Mouse (Mus musculus) midbrain, embryonic 15.5 days (tissue): ENCODE data around the gene Tmem255b. TPM values are rescaled to one million over a fixed set of nuclear protein-coding genes. Genes with fewer than 3 reads are reported as not detected.

Experiments
- ATAC-seq: fragments of 200-750 bp; cut with Nextera tagmentation; replicated peaks from 2 replicates; pipeline ENCODE4 v1.8.0; 2017; ENCODE audit warnings: moderate TSS enrichment
- H3K27ac ChIP-seq: fragments of 300-500 bp; sonication (generic); 2 replicates; pipeline ENCODE4 v1.5.1; 2015; ENCODE audit warnings: mild to moderate bottlenecking, inconsistent platforms
- H3K27me3 ChIP-seq: fragments of 300-500 bp; sonication (generic); replicated peaks from 2 replicates; pipeline ENCODE4 v1.6.1; 2015; ENCODE audit warnings: inconsistent platforms
- H3K36me3 ChIP-seq: fragments of 300-500 bp; sonication (generic); replicated peaks from 2 replicates; pipeline ENCODE4 v1.6.1; 2015; ENCODE audit warnings: inconsistent platforms
- H3K4me1 ChIP-seq: fragments of 300-500 bp; sonication (generic); 2 replicates; pipeline ENCODE4 v1.6.1; 2015; ENCODE audit warnings: inconsistent platforms
- H3K4me2 ChIP-seq: fragments of 300-500 bp; sonication (generic); 2 replicates; pipeline ENCODE4 v1.6.1; 2015; ENCODE audit warnings: inconsistent platforms, mild to moderate bottlenecking, moderate library complexity
- H3K4me3 ChIP-seq: fragments of 300-500 bp; sonication (generic); 2 replicates; pipeline ENCODE4 v1.5.1; 2015; ENCODE audit warnings: mild to moderate bottlenecking, inconsistent platforms
- H3K9ac ChIP-seq: fragments of 300-500 bp; sonication (generic); 2 replicates; pipeline ENCODE4 v1.6.1; 2015; ENCODE audit warnings: mild to moderate bottlenecking, inconsistent platforms
- H3K9me3 ChIP-seq: fragments of 300-500 bp; sonication (generic); 2 replicates; pipeline ENCODE4 v1.6.1; 2016; ENCODE audit warnings: inconsistent platforms
- WGBS: fragments of 180-500 bp; shearing (Covaris S2); methylation state at CpG from one replicate; pipeline ENCODE4 v1.1.7; 2015; ENCODE audit warnings: mixed read lengths; 5-methylcytosine and 5-hydroxymethylcytosine counted together
- polyA plus RNA-seq: library from polyadenylated mRNA; unstranded; fragments of >200 nt; fragmentation: Nextera tagmentation; extraction: Ambion mirVana; gene quantifications from 2 replicates; pipeline ENCODE4 v1.2.1, GENCODE M21; 2015

Gene Tmem255b
- polyA plus RNA-seq, 1 experiment from 2014 or later: 0.61 TPM

DNA sequence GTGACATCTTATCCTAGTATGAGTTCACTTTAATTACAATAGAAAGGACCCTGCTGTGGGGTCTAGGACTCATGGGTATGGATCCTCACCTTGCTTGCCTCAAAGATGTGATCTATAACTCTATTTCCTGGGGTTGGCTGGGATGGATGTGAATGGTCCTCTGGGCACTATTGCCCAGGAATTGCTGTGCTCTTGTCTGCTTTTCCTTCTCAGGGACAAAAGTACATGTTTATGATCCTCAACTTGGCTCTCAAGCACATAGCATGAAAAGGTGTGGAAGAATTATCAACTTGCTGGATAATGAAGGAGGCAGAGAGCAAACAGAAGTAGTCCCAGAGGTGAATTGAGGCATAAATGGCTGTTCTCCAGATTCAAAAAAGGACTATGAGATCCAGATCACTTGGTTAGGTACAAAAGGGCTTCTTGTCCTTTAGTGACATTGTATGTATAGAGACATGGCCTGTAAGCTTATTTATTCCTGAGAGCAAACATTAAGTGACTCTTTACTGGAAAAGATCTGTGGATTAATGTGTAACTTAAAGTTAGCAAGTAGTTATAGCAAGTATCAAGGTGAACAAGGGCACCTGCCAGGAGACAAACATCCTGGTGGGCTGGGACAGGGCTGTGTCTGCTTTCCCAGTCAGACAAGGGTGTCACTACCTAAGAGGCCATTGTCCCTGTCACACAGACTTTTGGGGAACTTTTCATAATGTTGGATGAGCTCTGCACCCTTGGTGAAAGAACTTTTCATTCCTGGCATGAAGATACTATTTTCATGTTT lies 70.1 kb downstream of the Tmem255b start:
- H3K27ac ChIP-seq: no peak overlapping the region
- H3K36me3 ChIP-seq: no peaks in the 10 kb centered on the region
- H3K9ac ChIP-seq: no peak overlapping the region
- no peaks in the 10 kb centered on the region for H3K27me3 ChIP-seq
- H3K4me1 ChIP-seq: no peaks in the 10 kb centered on the region
- no peak overlapping the region for H3K4me2 ChIP-seq
- no peak overlapping the region for H3K4me3 ChIP-seq
- ATAC-seq: no peak
- no peaks in the 10 kb centered on the region for H3K9me3 ChIP-seq

DNA sequence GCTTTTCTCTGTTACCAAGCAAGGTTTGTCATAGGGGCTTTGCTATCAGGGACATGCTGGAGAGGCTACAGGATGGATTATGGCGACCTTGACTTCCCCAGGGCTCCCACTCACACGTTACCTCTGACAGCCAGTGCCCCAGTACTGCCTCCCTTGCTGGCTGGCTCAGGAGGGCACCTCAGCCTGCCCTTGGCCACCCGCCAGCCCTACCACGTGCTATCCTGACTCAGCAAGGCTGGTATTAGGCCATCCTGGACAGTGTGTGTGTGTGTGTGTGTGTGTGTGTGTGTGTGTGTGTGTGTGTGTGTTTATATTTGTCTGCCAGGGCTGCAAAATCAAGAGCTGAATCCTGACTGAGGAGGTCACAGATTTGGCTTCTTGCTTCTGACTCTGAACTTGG lies 71.9 kb downstream of the Tmem255b start:
- 50% methylated on average over 4 of the region's 4 CpGs for WGBS
- H3K4me2 ChIP-seq: no peak overlapping the region
- no peak for ATAC-seq
- no peaks in the 10 kb centered on the region for H3K9me3 ChIP-seq
- H3K4me3 ChIP-seq: no peak overlapping the region
- no peaks in the 10 kb centered on the region for H3K4me1 ChIP-seq
- no peak overlapping the region for H3K9ac ChIP-seq
- no peaks in the 10 kb centered on the region for H3K27me3 ChIP-seq
- no peaks in the 10 kb centered on the region for H3K36me3 ChIP-seq
- H3K27ac ChIP-seq: no peak overlapping the region

DNA sequence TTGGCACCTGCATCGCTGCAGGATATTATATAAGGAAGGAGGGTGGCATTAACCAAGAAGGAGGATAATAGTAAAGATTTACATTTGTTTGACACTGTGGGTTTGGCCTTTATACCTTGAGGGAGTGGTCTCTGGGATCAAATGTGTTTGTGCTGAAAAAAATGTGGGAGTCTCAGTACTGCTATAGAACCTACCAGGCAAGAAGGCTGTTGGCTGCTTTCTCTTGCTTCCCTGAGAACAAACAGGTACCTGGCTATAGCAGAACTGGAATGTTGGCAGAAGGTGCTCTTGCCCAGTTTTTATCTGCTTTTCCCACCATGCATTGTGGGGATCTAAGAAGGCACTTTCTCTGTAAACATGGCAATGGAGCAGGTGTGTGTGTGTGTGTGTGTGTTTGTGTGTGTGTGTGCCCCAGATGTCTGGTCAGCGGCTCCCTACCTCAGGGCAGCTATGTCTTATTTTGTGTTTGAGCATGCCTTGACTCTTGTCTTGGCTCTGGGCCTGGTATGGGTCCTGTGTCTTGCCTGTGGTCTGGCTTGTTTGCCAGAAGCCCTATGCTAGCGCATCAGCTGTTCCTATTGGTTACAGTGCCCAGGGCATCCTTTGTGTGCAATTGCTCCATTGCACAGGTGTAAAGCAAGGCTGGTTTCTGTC lies 72.4 kb downstream of the Tmem255b start:
- no peaks in the 10 kb centered on the region for H3K27me3 ChIP-seq
- no peaks in the 10 kb centered on the region for H3K4me1 ChIP-seq
- ATAC-seq: no peak
- H3K36me3 ChIP-seq: no peaks in the 10 kb centered on the region
- no peak overlapping the region for H3K4me3 ChIP-seq
- no peak overlapping the region for H3K9ac ChIP-seq
- H3K4me2 ChIP-seq: no peak overlapping the region
- H3K27ac ChIP-seq: no peak overlapping the region
- no peaks in the 10 kb centered on the region for H3K9me3 ChIP-seq
- 89% methylated on average over 3 of the region's 3 CpGs for WGBS

DNA sequence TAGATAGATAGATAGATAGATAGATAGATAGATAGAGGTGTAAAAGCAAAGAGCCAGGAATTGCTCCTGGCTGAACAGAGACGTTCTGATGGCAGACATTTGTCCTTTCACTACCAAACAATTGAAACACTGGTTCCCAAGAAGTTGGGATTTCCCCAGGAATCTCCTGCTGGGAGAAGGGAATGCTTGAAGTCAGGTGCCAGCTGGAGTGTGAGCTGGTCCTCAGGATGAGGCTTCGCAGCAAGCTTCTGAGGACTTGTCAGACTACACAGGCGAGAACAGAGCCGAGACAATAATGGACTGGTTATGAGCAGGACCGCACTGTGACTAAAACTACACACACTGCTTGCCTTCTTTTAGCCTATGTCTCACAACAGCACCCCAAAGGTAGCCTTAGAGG lies 77.0 kb downstream of the Tmem255b start:
- Histone ChIP-seq H3K27ac (no peak overlapping the region), H3K4me1 (no peaks in the 10 kb centered on the region), H3K9me3 (no peaks in the 10 kb centered on the region), H3K27me3 (no peaks in the 10 kb centered on the region), H3K4me3 (no peak overlapping the region), H3K9ac (no peak overlapping the region), H3K36me3 (no peaks in the 10 kb centered on the region), H3K4me2 (no peak overlapping the region)
- WGBS: 61% methylated on average over 5 of the region's 5 CpGs
- no peak for ATAC-seq

DNA sequence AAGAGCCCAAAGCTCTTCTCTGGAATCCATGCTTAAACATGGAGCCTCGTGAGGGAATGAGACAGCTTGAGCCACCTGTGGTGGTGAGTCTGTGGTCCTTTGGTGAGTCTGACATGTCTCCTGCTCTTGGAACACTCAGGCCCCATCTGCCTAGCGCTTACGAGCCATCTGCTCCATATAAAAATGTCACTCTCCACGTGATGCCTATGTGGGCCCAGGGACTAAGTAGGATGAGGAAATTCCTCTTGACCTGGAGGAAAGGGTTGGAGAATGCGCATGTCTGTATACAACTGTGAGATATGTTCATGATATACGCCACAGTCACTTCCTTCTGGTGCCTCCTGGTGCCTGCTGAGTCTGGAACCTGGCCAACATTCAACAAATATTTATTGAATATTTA lies 77.7 kb downstream of the Tmem255b start:
- Histone ChIP-seq H3K27ac (no peak overlapping the region), H3K4me3 (no peak overlapping the region), H3K4me2 (no peak overlapping the region), H3K9ac (no peak overlapping the region), H3K36me3 (no peaks in the 10 kb centered on the region), H3K27me3 (no peaks in the 10 kb centered on the region), H3K4me1 (no peaks in the 10 kb centered on the region), H3K9me3 (no peaks in the 10 kb centered on the region)
- 75% methylated on average over 6 of the region's 6 CpGs for WGBS
- no peak for ATAC-seq

DNA sequence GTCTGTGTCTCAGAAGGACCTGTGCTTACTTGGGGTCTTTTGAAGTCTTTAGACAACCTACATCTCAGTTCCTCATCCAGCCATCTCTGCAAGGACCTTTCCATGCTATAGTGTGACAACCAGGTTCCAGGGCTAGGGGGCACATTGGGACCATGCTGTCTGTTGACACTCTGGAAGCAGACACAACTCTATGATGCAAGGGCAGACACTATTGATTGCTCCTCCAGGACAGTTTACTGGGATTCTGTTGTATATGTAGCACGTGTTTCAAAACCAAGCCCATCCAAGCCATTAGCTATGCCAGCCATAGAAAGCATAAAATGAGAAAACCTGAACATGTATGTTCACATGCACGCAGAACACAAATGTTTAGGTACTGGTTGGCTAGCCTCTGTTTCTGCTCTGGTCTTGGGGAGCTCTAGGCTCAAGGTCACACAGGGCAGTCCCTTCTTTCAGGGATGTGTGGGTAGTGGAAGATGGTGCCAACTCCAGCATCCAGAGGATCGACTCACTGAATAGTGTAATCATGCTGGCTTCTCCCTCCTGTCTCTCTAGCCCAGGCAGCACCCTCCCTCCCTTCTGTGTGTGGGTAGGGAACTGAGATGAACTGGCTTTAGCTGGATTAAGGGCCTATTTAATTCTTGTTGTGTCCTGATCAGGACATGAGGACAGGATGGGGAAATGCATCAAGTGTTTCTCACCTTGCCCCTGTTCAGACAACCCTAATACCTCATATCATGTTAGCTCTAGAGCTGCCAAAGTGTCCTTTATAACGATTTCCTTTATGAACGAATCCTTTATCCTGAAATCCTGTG lies 78.8 kb downstream of the Tmem255b start:
- Histone ChIP-seq H3K9me3 (no peaks in the 10 kb centered on the region), H3K4me1 (no peaks in the 10 kb centered on the region), H3K36me3 (no peaks in the 10 kb centered on the region), H3K4me2 (no peak overlapping the region), H3K27ac (no peak overlapping the region), H3K4me3 (no peak overlapping the region), H3K27me3 (no peaks in the 10 kb centered on the region), H3K9ac (no peak overlapping the region)
- 77% methylated on average over 5 of the region's 5 CpGs for WGBS
- no peak for ATAC-seq

DNA sequence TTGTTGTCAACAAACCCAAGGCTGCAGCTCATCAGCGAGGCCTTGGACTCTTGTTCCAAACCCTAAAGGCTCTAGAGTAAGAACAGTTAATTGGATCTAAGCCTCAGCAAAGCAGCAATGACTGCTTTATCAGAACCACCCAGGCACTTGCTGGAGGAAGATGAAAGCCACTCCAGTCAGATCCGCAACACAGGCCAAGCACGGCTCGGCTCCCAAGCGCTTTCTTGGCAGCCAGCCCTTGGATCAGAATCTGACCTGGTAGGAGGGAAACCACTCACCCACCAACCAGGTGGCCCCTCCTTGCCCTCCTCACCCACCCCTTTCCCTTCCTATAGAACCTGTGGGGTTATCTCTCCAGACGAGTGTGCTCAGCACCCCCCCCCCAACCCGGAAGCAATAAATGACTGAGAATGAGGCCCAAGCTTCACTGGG lies 81.0 kb downstream of the Tmem255b start:
- Histone ChIP-seq H3K27me3 (no peaks in the 10 kb centered on the region), H3K4me3 (no peak overlapping the region), H3K36me3 (no peaks in the 10 kb centered on the region), H3K27ac (no peak overlapping the region), H3K9ac (no peak overlapping the region), H3K9me3 (no peaks in the 10 kb centered on the region), H3K4me1 (no peaks in the 10 kb centered on the region), H3K4me2 (no peak overlapping the region)
- no peak for ATAC-seq
- 68% methylated on average over 7 of the region's 7 CpGs for WGBS

DNA sequence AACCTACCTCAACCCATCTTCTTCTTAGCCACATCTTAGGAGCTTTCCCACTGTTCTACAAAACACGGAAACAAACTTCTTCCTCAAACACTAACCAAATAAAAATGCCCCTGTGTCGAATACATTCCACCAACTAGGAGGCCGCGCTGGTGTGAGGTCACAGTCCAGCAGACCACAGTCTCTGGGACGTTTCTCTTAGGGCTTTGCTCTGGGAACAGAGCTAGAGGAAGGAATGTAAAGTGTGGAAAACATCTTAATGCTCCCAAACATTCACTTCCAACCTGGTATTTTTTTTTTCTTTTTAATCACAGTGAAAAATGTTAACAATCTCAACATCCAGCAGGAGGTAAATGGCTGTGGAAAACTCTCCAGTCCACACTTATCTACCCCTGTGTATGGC lies 81.7 kb downstream of the Tmem255b start:
- WGBS: 88% methylated on average over 5 of the region's 5 CpGs
- no peaks in the 10 kb centered on the region for H3K36me3 ChIP-seq
- no peak overlapping the region for H3K27ac ChIP-seq
- H3K9me3 ChIP-seq: no peaks in the 10 kb centered on the region
- no peak overlapping the region for H3K4me2 ChIP-seq
- H3K9ac ChIP-seq: no peak overlapping the region
- H3K4me1 ChIP-seq: no peaks in the 10 kb centered on the region
- no peak overlapping the region for H3K4me3 ChIP-seq
- H3K27me3 ChIP-seq: no peaks in the 10 kb centered on the region
- no peak for ATAC-seq

DNA sequence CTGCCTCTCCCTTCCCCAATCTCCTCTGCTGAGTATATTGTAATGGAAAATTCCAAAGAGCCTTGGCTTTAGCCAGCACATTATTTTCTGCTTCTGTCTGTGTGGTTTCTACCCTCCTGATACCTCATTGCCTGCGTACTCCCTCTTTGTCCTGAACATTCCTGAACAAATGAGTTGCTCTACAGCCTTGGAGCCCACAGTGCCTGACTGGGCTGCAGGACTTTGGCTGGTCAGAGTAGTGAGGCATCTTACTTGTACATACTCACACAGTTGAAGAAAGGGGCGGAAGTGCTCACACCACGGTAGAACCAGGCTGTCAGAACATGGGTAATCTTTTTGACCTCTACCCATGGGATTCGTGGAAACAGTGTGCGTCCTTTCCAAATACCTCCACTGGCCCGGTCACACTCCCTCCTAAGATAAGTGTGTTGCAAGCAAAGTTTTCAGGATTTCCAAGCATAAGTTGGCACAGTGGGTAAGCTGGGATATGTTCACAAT lies 82.3 kb downstream of the Tmem255b start:
- ATAC-seq: no peak
- H3K4me1 ChIP-seq: no peaks in the 10 kb centered on the region
- 91% methylated on average over 6 of the region's 6 CpGs for WGBS

More for the DNA sequence above, 82.3 kb downstream of the Tmem255b start:
- Histone ChIP-seq H3K4me3 (no peak overlapping the region), H3K4me2 (no peak overlapping the region), H3K36me3 (no peaks in the 10 kb centered on the region), H3K9ac (no peak overlapping the region), H3K27me3 (no peaks in the 10 kb centered on the region), H3K27ac (no peak overlapping the region), H3K9me3 (no peaks in the 10 kb centered on the region)

Other genes starting within 250 kb of the Tmem255b start
- 15.9 and 16.3 TPM in 2 replicates for gene Grtp1, start 234.6 kb upstream of the Tmem255b start, polyA plus RNA-seq
- 1.1 TPM in 1 of 2 replicates, not detected in the other for gene Adprhl1, start 181.0 kb upstream of the Tmem255b start, polyA plus RNA-seq
- 33.8 and 36.8 TPM in 2 replicates for gene Dcun1d2, start 147.1 kb upstream of the Tmem255b start, polyA plus RNA-seq
- gene Tmco3, start 147.0 kb upstream of the Tmem255b start, polyA plus RNA-seq: 47.6 and 57.1 TPM in 2 replicates
- gene Tfdp1, start 96.4 kb upstream of the Tmem255b start, polyA plus RNA-seq: 88.3 and 90.2 TPM in 2 replicates
- not detected in 2 replicates for gene Atp4b, start 38.4 kb upstream of the Tmem255b start, polyA plus RNA-seq
- 0.03 TPM in 1 of 2 replicates, not detected in the other for gene Grk1, start 30.1 kb upstream of the Tmem255b start, polyA plus RNA-seq
- gene Gas6, start 59.3 kb downstream of the Tmem255b start, polyA plus RNA-seq: 36.8 and 42.7 TPM in 2 replicates
- gene 1700029H14Rik, start 127.3 kb downstream of the Tmem255b start, polyA plus RNA-seq: not detected in 2 replicates
- 27.3 and 27.7 TPM in 2 replicates for gene Rasa3, start 242.4 kb downstream of the Tmem255b start, polyA plus RNA-seq